Mouse (Mus musculus) megakaryocyte, embryonic 14.5 days (primary cell): ENCODE results near the gene Spag9. TPM values are rescaled to one million over a fixed set of nuclear protein-coding genes. Genes with fewer than 3 reads are reported as not detected.
"Not testable (repeated sequence)": the region's sequence is repeated elsewhere in the genome, so short reads cannot be mapped to it uniquely, and the experiment has no call there.

ENCODE experiments used
- H3K27me3 ChIP-seq: replicated peaks from 2 replicates; pipeline ENCODE3; 2012; ENCODE audit warnings: inconsistent platforms
- H3K36me3 ChIP-seq: replicated peaks from 2 replicates; pipeline ENCODE3; 2012; ENCODE audit warnings: low read length, inconsistent platforms, mixed read lengths
- H3K4me1 ChIP-seq: 2 replicates; pipeline ENCODE4 v1.6.1; 2012; ENCODE audit warnings: inconsistent platforms
- H3K4me3 ChIP-seq: replicated peaks from 2 replicates; pipeline ENCODE3; 2012; ENCODE audit warnings: moderate library complexity, mild to moderate bottlenecking, inconsistent platforms
- H3K9me3 ChIP-seq: 2 replicates; pipeline ENCODE4 v1.6.1; 2012; ENCODE audit warnings: inconsistent platforms
- FLI1 ChIP-seq: IDR thresholded peaks from 2 replicates; pipeline ENCODE4 v1.6.1; 2012; ENCODE audit warnings: low read length, inconsistent platforms, mixed read lengths
- GATA1 ChIP-seq: IDR thresholded peaks from 3 replicates; pipeline ENCODE4 v1.6.1; 2012; ENCODE audit warnings: mixed read lengths, low read length, inconsistent platforms, borderline replicate concordance
- polyA plus RNA-seq: library from polyadenylated mRNA; stranded (reverse); fragments of >175 nt; gene quantifications from 2 replicates; pipeline ENCODE4 v1.2.3, GENCODE M21; 2012; ENCODE audit warnings: low replicate concordance; ENCODE audit not compliant: insufficient read depth

Spag9 gene
- polyA plus RNA-seq, 1 experiment, result 2.9 TPM

GRCm38 (mm10) chr11:93999276-93999675 lies 3.4 kb downstream of the Spag9 start:
- H3K27me3 ChIP-seq, result no peaks in the 10 kb centered on the region

DNA sequence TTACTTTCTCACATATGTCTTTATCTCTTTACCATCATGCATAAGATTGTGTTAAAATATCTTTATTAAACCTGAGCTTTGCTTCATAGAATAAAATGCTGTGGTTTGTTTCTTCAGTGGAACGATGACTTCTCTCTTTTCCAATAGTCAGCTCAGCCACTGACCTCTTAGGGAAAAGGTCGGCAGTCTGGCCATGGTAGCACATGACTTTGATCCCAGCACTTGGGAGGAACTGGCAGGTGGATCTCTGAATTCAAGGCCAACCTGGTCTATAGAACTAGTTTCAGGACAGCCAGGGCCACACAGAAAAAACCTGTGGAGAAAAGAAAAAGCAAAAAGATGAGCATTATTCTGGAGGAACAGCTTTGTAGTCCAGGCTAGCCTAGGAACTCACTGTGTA lies 7.5 kb downstream of the Spag9 start:
- no peaks in the 10 kb centered on the region for H3K27me3 ChIP-seq
- H3K36me3 ChIP-seq, result peaks cover 26% of the 10 kb centered on the region
- no peak for TF ChIP-seq FLI1
- no peak for TF ChIP-seq GATA1
- H3K4me3 ChIP-seq, result no peak overlapping the region
- H3K9me3 ChIP-seq, result no peaks in the 10 kb centered on the region
- H3K4me1 ChIP-seq, result peaks cover 35% of the 10 kb centered on the region

More at GRCm38 (mm10) chr11:93999276-93999675, 3.4 kb downstream of the Spag9 start:
- no peak overlapping the region for H3K4me3 ChIP-seq
- no peaks in the 10 kb centered on the region for H3K9me3 ChIP-seq
- H3K4me1 ChIP-seq, result peaks cover 38% of the 10 kb centered on the region
- TF ChIP-seq FLI1, result no peak
- H3K36me3 ChIP-seq, result peaks cover 18% of the 10 kb centered on the region

DNA sequence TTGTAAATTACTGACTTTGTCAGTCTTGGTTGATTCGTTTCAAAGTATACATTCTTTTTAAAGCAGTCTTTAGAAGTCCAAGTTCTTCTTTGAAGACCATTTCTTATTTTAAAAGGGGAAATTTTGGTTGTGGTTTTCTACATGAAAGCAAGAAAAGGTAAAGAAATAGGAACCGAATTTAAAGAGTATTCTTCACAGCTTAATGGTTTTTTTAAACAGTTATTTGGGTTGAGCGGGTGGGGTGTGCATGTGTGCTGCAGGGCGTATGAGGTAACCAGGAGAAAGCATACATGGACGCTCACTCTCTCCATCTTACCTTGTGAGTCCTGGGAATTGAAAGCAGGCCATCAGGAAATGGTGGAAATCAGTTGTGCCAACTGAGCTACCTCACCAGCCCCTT lies 23.2 kb downstream of the Spag9 start:
- H3K4me1 ChIP-seq, result peaks cover 9% of the 10 kb centered on the region; the same call in 1 of the 2 replicates
- TF ChIP-seq GATA1 (no peak), FLI1 (no peak)
- H3K4me3 ChIP-seq, result no peak overlapping the region

GRCm38 (mm10) chr11:94020403-94020802 lies 24.5 kb downstream of the Spag9 start:
- no peaks in the 10 kb centered on the region for H3K27me3 ChIP-seq
- peaks cover 9% of the 10 kb centered on the region; the same call in 1 of the 2 replicates for H3K4me1 ChIP-seq
- peaks cover 36% of the 10 kb centered on the region for H3K36me3 ChIP-seq
- H3K9me3 ChIP-seq, result peaks cover 11% of the 10 kb centered on the region
- TF ChIP-seq FLI1 (no peak), GATA1 (no peak)
- H3K4me3 ChIP-seq, result no peak overlapping the region

More for the DNA sequence above, 23.2 kb downstream of the Spag9 start:
- Histone ChIP-seq H3K36me3 (peaks cover 40% of the 10 kb centered on the region), H3K27me3 (no peaks in the 10 kb centered on the region), H3K9me3 (peaks cover 11% of the 10 kb centered on the region)

DNA sequence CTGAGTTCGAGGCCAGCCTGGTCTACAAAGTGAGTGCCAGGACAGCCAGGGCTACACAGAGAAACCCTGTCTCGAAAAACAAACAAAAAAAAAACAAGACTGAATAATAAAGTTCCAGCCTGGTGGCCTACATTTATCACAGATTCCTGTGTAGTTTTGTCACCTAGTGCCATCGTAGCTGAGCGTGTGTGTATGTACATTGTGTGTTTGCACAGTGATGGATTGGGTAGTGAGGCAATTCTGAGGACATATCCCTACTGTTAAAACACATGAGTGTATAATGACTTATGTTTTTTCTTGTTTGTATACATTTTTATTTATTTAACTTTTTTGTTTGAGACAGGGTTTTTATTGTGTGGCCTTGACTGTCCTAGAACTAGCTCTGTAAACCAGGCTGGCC lies 30.4 kb downstream of the Spag9 start:
- peaks cover 22% of the 10 kb centered on the region for H3K36me3 ChIP-seq
- peaks cover 10% of the 10 kb centered on the region for H3K4me1 ChIP-seq
- no peaks in the 10 kb centered on the region for H3K27me3 ChIP-seq
- no peak overlapping the region for H3K4me3 ChIP-seq
- no peaks in the 10 kb centered on the region for H3K9me3 ChIP-seq
- no peak for TF ChIP-seq GATA1
- no peak for TF ChIP-seq FLI1

DNA sequence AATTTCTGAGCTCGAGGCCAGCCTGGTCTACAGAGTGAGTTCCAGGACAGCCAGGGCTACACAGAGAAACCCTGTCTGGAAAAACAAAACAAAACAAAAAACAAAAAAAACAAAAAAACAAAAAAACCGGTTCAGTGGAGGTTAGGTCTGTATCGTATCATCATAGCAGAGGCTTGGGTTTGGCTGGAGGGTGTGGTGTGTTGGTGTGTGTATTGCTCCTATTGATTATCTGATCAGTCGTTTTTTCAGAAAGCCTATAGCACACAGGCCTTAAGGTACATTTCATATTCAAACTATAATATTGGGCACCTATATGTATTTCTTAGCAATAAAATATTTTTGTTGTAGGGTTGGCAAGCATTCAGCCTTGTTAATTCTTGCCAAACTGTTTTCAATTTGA lies 36.2 kb downstream of the Spag9 start:
- H3K36me3 ChIP-seq, result peaks cover 20% of the 10 kb centered on the region
- no peak overlapping the region for H3K4me3 ChIP-seq
- peaks cover 10% of the 10 kb centered on the region for H3K4me1 ChIP-seq
- H3K9me3 ChIP-seq, result no peaks in the 10 kb centered on the region
- TF ChIP-seq FLI1 (no peak), GATA1 (no peak)
- H3K27me3 ChIP-seq, result no peaks in the 10 kb centered on the region

DNA sequence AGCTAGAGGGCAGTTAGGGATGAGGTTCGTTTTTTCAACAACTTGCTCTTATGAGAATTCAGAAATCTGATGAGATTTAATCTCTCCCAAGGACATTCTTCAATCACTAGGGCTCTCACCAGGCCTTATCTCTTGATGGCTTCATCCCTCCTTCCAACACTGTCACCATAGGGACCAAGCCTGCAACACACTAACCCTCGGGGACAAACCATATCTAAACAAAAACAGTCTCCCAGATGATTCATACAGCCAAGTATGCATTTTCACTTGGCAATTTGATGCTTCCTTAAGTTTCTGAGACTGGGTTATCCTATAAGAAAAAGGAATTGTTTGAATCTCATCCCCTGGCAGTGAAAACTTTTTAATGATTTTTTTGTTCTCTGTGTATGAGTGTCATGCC lies 37.1 kb downstream of the Spag9 start:
- H3K36me3 ChIP-seq, result peaks cover 17% of the 10 kb centered on the region
- TF ChIP-seq FLI1 (no peak), GATA1 (no peak)
- H3K4me3 ChIP-seq, result no peak overlapping the region
- no peaks in the 10 kb centered on the region for H3K9me3 ChIP-seq
- no peaks in the 10 kb centered on the region for H3K27me3 ChIP-seq
- H3K4me1 ChIP-seq, result peaks cover 10% of the 10 kb centered on the region

- TF ChIP-seq FLI1, result no peak
- TF ChIP-seq GATA1, result no peak
These were observed 40.1 kb downstream of the Spag9 start for GRCm38 (mm10) chr11:94035974-94036373.

GRCm38 (mm10) chr11:94041475-94041874 lies 45.6 kb downstream of the Spag9 start:
- TF ChIP-seq GATA1 (no peak), FLI1 (no peak)
- H3K27me3 ChIP-seq, result no peaks in the 10 kb centered on the region

More at GRCm38 (mm10) chr11:94035974-94036373, 40.1 kb downstream of the Spag9 start:
- Histone ChIP-seq H3K4me3 (no peak overlapping the region), H3K36me3 (peaks cover 22% of the 10 kb centered on the region), H3K27me3 (no peaks in the 10 kb centered on the region), H3K4me1 (peaks cover 10% of the 10 kb centered on the region), H3K9me3 (no peaks in the 10 kb centered on the region)

DNA sequence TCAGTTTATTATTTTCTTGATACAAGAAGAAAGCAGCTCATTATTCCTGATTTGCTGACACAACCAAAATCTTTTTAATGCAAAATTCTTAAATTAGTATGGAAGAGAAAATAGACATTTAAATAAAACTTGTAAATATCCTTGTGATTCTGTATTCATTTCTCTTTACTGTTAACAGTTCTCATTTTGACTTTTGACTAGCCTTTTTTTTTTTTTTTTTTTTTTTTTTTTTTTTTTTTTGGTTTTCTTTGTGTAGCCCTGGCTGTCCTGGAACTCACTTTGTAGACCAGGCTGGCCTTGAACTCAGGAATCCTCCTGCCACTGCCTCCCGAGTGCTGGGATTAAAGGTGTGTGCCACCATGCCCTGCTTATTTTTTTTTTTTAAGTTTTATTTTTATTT lies 46.4 kb downstream of the Spag9 start:
- Histone ChIP-seq H3K4me1 (peaks cover 26% of the 10 kb centered on the region), H3K36me3 (peaks cover 32% of the 10 kb centered on the region)
- H3K4me3 ChIP-seq, H3K27me3 ChIP-seq, H3K9me3 ChIP-seq: not testable (repeated sequence)

More at GRCm38 (mm10) chr11:94041475-94041874, 45.6 kb downstream of the Spag9 start:
- no peaks in the 10 kb centered on the region for H3K9me3 ChIP-seq
- H3K36me3 ChIP-seq, result peaks cover 27% of the 10 kb centered on the region
- no peak overlapping the region for H3K4me3 ChIP-seq
- H3K4me1 ChIP-seq, result peaks cover 26% of the 10 kb centered on the region
